Mouse (Mus musculus) intestine, embryonic 14.5 days (tissue): ENCODE measurements around the gene Hrh2. TPM values are rescaled to one million over a fixed set of nuclear protein-coding genes. Genes with fewer than 3 reads are reported as not detected.

ENCODE experiments used
- ATAC-seq: fragments of 200-750 bp; cut with Nextera tagmentation; replicated peaks from 2 replicates; pipeline ENCODE4 v1.8.0; 2017; ENCODE audit warnings: low read depth, moderate number of reproducible peaks, moderate TSS enrichment, moderate library complexity; ENCODE audit not compliant: low FRiP score, low TSS enrichment
- DNase-seq: peaks from one replicate; pipeline ENCODE4 v3.0.0-alpha.2; 2018; ENCODE audit warnings: low spot score
- H3K27ac ChIP-seq: fragments of 300-500 bp; sonication (generic); 2 replicates; pipeline ENCODE4 v1.5.1; 2014; ENCODE audit warnings: low read depth, mild to moderate bottlenecking, control low read depth
- H3K27me3 ChIP-seq: fragments of 300-500 bp; sonication (generic); replicated peaks from 2 replicates; pipeline ENCODE4 v1.6.1; 2014; ENCODE audit warnings: low read length, control low read depth; ENCODE audit not compliant: control insufficient read depth, insufficient read depth
- H3K36me3 ChIP-seq: fragments of 300-500 bp; sonication (generic); 2 replicates; pipeline ENCODE4 v1.6.1; 2014; ENCODE audit warnings: low read length, control low read depth; ENCODE audit not compliant: control insufficient read depth, insufficient read depth
- H3K4me1 ChIP-seq: fragments of 300-500 bp; sonication (generic); replicated peaks from 2 replicates; pipeline ENCODE4 v1.6.1; 2014; ENCODE audit warnings: low read length, control low read depth, mixed read lengths; ENCODE audit not compliant: control insufficient read depth, insufficient read depth
- H3K4me2 ChIP-seq: fragments of 300-500 bp; sonication (generic); 2 replicates; pipeline ENCODE4 v1.6.1; 2014; ENCODE audit warnings: low read length
- H3K4me3 ChIP-seq: fragments of 300-500 bp; sonication (generic); 2 replicates; pipeline ENCODE4 v1.5.1; 2014; ENCODE audit warnings: low read depth, low read length, control low read depth, mixed read lengths
- H3K9ac ChIP-seq: fragments of 300-500 bp; sonication (generic); 2 replicates; pipeline ENCODE4 v1.6.1; 2014; ENCODE audit warnings: mild to moderate bottlenecking, low read length
- H3K9me3 ChIP-seq: fragments of 300-500 bp; sonication (generic); 2 replicates; pipeline ENCODE4 v1.6.1; 2016; ENCODE audit warnings: low read length, control low read depth; ENCODE audit not compliant: control insufficient read depth
- WGBS: fragments of 180-500 bp; shearing (Covaris S2); extraction: QIAGEN DNeasy Blood & Tissue Kit; methylation state at CpG from one replicate; pipeline ENCODE4 v1.1.7; 2014; 5-methylcytosine and 5-hydroxymethylcytosine counted together
- polyA plus RNA-seq: library from polyadenylated mRNA; unstranded; fragments of >200 nt; fragmentation: Nextera tagmentation; extraction: Ambion mirVana; gene quantifications from 2 replicates; pipeline ENCODE4 v1.2.1, GENCODE M21; 2014

Gene Hrh2
- polyA plus RNA-seq, 1 experiment from 2014 or later, result 0.16 TPM

GRCm38 (mm10) chr13:54251541-54252225 is 59.8 kb downstream of the Hrh2 start:
- WGBS, result 84% methylated on average over 11 of the region's 11 CpGs
- no peak overlapping the region for H3K4me2 ChIP-seq
- DNase-seq (no peak), ATAC-seq (no peak)
- H3K9ac ChIP-seq, result no peak overlapping the region
- no peak overlapping the region for H3K4me3 ChIP-seq
- H3K36me3 ChIP-seq, result no peaks in the 10 kb centered on the region
- peaks cover 11% of the 10 kb centered on the region; the same call in 1 of the 2 replicates for H3K4me1 ChIP-seq
- no peak overlapping the region for H3K27ac ChIP-seq
- H3K9me3 ChIP-seq, result no peaks in the 10 kb centered on the region
- no peaks in the 10 kb centered on the region for H3K27me3 ChIP-seq

GRCm38 (mm10) chr13:54257580-54258223 is 65.8 kb downstream of the Hrh2 start:
- no peaks in the 10 kb centered on the region for H3K4me1 ChIP-seq
- no peak overlapping the region for H3K9ac ChIP-seq
- H3K9me3 ChIP-seq, result no peaks in the 10 kb centered on the region
- WGBS, result 25% methylated on average over 10 of the region's 10 CpGs
- no peak for DNase-seq
- H3K27me3 ChIP-seq, result no peaks in the 10 kb centered on the region
- H3K36me3 ChIP-seq, result no peaks in the 10 kb centered on the region
- H3K4me2 ChIP-seq, result no peak overlapping the region
- no peak overlapping the region for H3K4me3 ChIP-seq
- H3K27ac ChIP-seq, result no peak overlapping the region
- no peak for ATAC-seq

GRCm38 (mm10) chr13:54258231-54258743 is 66.4 kb downstream of the Hrh2 start:
- Histone ChIP-seq H3K4me3 (no peak overlapping the region), H3K27me3 (no peaks in the 10 kb centered on the region), H3K27ac (no peak overlapping the region), H3K4me1 (no peaks in the 10 kb centered on the region), H3K9me3 (no peaks in the 10 kb centered on the region), H3K9ac (no peak overlapping the region), H3K4me2 (no peak overlapping the region), H3K36me3 (no peaks in the 10 kb centered on the region)
- 35% methylated on average over 8 of the region's 8 CpGs for WGBS
- ATAC-seq, result no peak
- no peak for DNase-seq

GRCm38 (mm10) chr13:54260318-54260717 is 68.4 kb downstream of the Hrh2 start:
- DNase-seq, result peak; percentile 56
- no peak for ATAC-seq
- H3K36me3 ChIP-seq, result no peaks in the 10 kb centered on the region
- no peak overlapping the region for H3K27ac ChIP-seq
- H3K27me3 ChIP-seq, result no peaks in the 10 kb centered on the region
- WGBS, result 18% methylated on average over 8 of the region's 8 CpGs
- H3K9ac ChIP-seq, result no peak overlapping the region
- H3K4me3 ChIP-seq, result no peak overlapping the region
- H3K9me3 ChIP-seq, result no peaks in the 10 kb centered on the region
- no peak overlapping the region for H3K4me2 ChIP-seq
- no peaks in the 10 kb centered on the region for H3K4me1 ChIP-seq

GRCm38 (mm10) chr13:54262741-54263510 is 71.0 kb downstream of the Hrh2 start:
- Histone ChIP-seq H3K9ac (no peak overlapping the region), H3K36me3 (no peaks in the 10 kb centered on the region), H3K4me3 (no peak overlapping the region), H3K4me2 (no peak overlapping the region), H3K27me3 (no peaks in the 10 kb centered on the region), H3K9me3 (no peaks in the 10 kb centered on the region), H3K27ac (no peak overlapping the region), H3K4me1 (no peaks in the 10 kb centered on the region)
- DNase-seq (no peak), ATAC-seq (no peak)
- WGBS, result 86% methylated on average over 15 of the region's 15 CpGs

GRCm38 (mm10) chr13:54263641-54264040 is 71.7 kb downstream of the Hrh2 start:
- H3K9ac ChIP-seq, result no peak overlapping the region
- 61% methylated on average over 6 of the region's 6 CpGs for WGBS
- no peaks in the 10 kb centered on the region for H3K4me1 ChIP-seq
- no peaks in the 10 kb centered on the region for H3K36me3 ChIP-seq
- no peak overlapping the region for H3K27ac ChIP-seq
- ATAC-seq (no peak), DNase-seq (no peak)
- H3K27me3 ChIP-seq, result no peaks in the 10 kb centered on the region
- H3K4me2 ChIP-seq, result no peak overlapping the region
- no peak overlapping the region for H3K4me3 ChIP-seq
- no peaks in the 10 kb centered on the region for H3K9me3 ChIP-seq

- Histone ChIP-seq H3K4me1 (no peaks in the 10 kb centered on the region), H3K4me3 (no peak overlapping the region), H3K9me3 (no peaks in the 10 kb centered on the region), H3K27ac (no peak overlapping the region), H3K4me2 (no peak overlapping the region), H3K36me3 (no peaks in the 10 kb centered on the region), H3K27me3 (no peaks in the 10 kb centered on the region), H3K9ac (no peak overlapping the region)
- WGBS, result 17% methylated on average over 9 of the region's 9 CpGs
- DNase-seq (no peak), ATAC-seq (no peak)
Observed at GRCm38 (mm10) chr13:54266472-54266871, 74.5 kb downstream of the Hrh2 start.

- 66% methylated on average over 3 of the region's 3 CpGs for WGBS
- H3K9ac ChIP-seq, result no peak overlapping the region
- no peak overlapping the region for H3K4me2 ChIP-seq
Observed at GRCm38 (mm10) chr13:54269087-54269486, 77.2 kb downstream of the Hrh2 start.

More at GRCm38 (mm10) chr13:54269087-54269486, 77.2 kb downstream of the Hrh2 start:
- H3K27ac ChIP-seq, result no peak overlapping the region
- DNase-seq, result no peak
- H3K36me3 ChIP-seq, result no peaks in the 10 kb centered on the region
- H3K27me3 ChIP-seq, result no peaks in the 10 kb centered on the region
- H3K4me3 ChIP-seq, result no peak overlapping the region
- H3K9me3 ChIP-seq, result no peaks in the 10 kb centered on the region
- no peak for ATAC-seq
- H3K4me1 ChIP-seq, result no peaks in the 10 kb centered on the region
